Mouse (Mus musculus): ENCODE data around the gene Ttc23.

DNA sequence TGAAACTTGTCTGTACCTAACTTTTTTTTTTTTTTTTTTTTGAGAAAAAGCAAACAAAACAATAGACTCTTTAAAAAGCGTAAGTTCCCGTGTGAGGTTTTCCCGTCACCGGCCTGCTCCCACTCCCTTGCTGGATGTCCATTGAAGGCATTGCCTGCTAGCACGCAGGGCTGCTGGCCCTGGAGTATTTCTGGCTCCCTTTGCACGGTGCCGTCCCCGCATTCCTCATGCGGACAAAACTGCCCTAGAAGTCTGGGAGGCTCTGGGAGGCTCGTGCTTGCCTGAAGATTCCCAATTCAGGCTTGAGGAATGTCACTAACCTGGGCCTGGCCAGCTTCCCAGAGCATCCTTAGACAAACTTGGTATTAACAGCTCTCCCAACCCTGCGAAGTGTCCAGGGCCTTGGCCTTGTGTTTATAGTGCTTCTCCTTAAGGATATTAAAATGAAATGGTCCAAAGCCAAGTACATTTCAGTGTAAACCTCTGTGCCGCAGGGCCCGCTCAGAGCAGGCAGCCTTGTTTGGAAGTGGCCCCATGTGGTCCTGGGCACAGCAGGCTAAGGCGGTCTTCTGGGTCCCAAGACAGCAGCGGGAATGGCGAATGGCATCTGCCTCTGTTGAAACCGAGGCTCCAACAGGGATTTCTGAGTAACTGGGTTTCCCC lies 54.2 kb downstream of the Ttc23 start:
- TF ChIP-seq CTCF (IDR thresholded peaks at IDR 0.05; ENCODE audit: extremely low read depth, insufficient read depth, insufficient read length, insufficient replicate concordance) (no peak), POLR2A (IDR thresholded peaks at IDR 0.05; ENCODE audit: low read depth, low read length) (no peak)

Data from spleen, adult 2 months (tissue).